Mouse (Mus musculus): ENCODE data around the gene Ppil4.

- TF ChIP-seq CTCF (IDR thresholded peaks at IDR 0.05; ENCODE audit: borderline replicate concordance, control insufficient read depth, extremely low read depth, insufficient read depth, low read length, poor library complexity), result no peak
- no peak for TF ChIP-seq POLR2A (IDR thresholded peaks at IDR 0.05; ENCODE audit: control insufficient read depth, extremely low read depth, insufficient read depth, low read length, poor library complexity)
Observed at GRCm38 (mm10) chr10:7819156-7819555, 26.5 kb downstream of the Ppil4 start.
